Mouse (Mus musculus): ENCODE results near the gene Slc48a1.

Slc48a1 gene

GRCm38 (mm10) chr15:97800853-97801252 is 22.5 kb downstream of the Slc48a1 start:
- DNase-seq (ENCODE audit: low spot score in 2 of 2): no peak

DNA sequence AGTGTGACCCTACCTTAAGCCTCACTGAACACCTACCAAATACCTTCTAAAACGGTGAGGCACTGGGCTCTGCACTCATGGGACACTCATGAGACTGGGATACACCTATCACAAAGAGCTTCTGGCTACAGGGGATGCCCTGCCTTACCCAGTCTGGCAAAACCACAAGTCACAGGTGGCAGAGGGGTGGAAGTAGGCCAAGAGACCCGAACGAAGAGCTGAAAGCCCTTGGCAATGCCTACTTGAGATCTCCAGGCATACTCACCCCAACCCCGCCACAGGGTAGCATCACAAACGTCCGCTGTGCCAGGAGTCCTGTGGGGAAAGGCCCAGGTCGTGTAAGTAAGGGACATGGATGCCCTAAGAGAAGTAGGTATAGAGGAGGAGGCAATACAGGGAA is 23.5 kb downstream of the Slc48a1 start:
- no peak for DNase-seq (ENCODE audit: low spot score in 2 of 2)

DNA sequence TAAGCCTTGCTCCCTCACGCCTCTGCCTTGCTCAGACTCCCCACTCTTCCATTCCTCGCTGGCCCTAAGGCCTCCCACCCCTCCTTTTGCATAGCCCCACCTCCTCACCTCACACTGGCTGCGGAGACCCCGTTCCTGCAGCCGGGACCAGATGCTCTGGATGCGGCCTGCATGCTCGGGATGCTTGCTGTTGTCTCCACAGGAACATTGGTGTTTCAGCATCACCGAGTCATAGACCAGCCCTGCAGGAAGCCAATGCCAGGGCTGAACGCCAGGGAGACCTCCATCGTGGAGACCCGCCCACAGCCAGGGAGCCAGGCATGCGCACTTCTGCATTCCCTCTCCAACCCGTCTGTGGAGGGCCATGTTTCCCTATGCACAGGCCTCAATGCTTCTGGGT is 24.3 kb downstream of the Slc48a1 start:
- no peak for DNase-seq (ENCODE audit: low spot score in 2 of 2)

DNA sequence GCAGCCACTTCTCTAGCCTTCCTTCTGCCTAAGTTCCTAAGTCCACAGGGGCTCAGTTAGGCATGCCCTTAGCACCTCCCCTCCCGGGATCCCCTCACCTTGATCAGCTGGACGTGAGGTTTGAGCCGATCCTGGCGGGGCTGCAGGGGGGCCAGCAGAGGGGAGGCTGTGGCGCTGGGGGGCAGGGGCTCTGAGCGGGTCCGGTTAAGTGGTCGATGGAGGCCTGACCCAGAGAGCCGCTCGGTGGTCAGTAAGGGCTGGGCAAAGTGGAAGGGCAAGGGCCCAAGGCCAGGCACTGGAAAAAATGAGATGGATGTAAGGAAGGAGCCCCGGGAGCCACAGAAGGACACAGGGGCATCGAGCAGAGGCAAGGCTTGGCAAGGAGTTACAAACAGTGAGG is 29.5 kb downstream of the Slc48a1 start:
- no peak for DNase-seq (ENCODE audit: low spot score in 2 of 2)

GRCm38 (mm10) chr15:97808532-97808931 is 30.2 kb downstream of the Slc48a1 start:
- DNase-seq (ENCODE audit: low spot score in 2 of 2): no peak

- no peak for DNase-seq (ENCODE audit: low spot score in 2 of 2)
Observed at GRCm38 (mm10) chr15:97809206-97809605, 30.9 kb downstream of the Slc48a1 start.

DNA sequence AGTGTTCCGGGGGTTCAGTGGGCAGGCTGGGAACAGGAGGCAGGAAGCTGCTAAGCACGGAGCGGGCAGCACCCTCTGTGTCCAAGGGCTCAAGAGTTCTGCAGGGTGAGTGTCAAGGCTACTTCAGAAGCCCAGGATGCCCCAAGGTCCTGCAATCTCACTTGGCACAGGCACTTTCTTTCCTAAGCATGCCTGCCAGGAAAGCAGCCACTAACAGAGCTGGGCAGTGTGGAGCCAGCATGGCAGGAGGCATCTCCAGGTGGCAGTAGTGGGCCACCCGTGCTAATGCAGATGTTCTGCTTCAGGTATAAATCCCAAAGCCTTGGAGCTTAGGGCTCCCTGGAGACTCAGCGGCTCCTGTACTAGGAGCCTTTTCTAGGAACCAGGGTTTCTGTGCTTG is 31.6 kb downstream of the Slc48a1 start:
- no peak for DNase-seq (ENCODE audit: low spot score in 2 of 2)

DNA sequence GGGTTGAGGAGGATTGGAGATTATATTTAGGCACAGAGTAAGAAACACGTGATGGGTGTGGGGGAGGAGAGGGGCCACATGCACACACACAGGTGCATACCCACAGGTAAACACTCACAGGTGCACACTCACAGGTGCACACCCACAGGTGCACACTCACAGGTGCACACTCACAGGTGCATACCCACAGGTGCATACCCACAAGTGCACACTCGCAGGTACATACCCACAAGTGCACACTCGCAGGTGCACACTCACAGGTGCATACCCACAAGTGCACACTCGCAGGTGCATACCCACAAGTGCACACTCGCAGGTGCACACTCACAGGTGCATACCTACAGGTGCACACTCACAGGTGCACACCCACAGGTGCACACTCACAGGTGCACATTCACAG is 32.1 kb downstream of the Slc48a1 start:
- DNase-seq (ENCODE audit: low spot score in 2 of 2): no peak

GRCm38 (mm10) chr15:97811307-97811706 is 33.0 kb downstream of the Slc48a1 start:
- no peak for DNase-seq (ENCODE audit: low spot score in 2 of 2)

GRCm38 (mm10) chr15:97812126-97812525 is 33.8 kb downstream of the Slc48a1 start:
- DNase-seq (ENCODE audit: low spot score in 2 of 2): no peak

DNA sequence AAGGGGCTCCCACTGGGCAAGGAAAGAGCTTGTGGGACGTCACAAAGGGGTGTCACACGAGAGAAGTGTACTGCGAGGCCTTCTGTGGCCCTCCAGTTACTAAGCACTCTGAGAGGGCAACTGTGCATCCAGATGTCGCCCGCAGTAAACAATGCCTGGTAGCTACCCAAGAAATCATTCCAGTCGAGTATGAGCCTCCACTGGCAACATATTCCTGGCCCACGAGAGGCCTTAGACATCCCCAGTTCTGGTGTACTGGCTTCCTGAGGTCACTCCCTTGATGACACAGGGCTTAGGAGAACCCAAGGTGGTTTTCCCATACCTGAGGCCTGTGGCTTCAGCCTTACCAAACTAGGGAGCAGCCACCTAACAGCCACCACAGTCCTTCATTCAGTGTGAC is 34.6 kb downstream of the Slc48a1 start:
- DNase-seq (ENCODE audit: low spot score in 2 of 2): no peak

- no peak for DNase-seq (ENCODE audit: low spot score in 2 of 2)
Observed at GRCm38 (mm10) chr15:97813452-97814204, 35.3 kb downstream of the Slc48a1 start.

DNA sequence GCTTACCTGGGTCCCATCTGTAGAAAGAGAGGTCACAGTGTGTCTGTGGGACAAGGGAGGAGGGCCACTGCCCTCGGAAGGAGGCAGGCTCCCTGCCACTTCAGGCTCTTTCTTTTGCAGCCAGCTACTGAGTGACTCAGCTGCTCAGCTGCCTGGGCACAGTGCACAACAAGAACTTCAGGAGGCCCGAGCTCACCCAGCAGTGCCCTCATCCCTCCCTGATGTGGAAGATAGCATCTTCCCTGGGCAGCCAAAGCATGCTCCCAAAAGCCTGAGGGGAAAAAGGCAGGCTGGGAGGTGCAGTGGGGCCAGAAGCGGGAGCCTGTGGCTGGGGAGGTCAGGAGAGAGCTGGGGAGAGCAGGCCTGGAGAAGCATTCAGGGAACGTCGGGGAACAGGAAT is 36.4 kb downstream of the Slc48a1 start:
- no peak for DNase-seq (ENCODE audit: low spot score in 2 of 2)

DNA sequence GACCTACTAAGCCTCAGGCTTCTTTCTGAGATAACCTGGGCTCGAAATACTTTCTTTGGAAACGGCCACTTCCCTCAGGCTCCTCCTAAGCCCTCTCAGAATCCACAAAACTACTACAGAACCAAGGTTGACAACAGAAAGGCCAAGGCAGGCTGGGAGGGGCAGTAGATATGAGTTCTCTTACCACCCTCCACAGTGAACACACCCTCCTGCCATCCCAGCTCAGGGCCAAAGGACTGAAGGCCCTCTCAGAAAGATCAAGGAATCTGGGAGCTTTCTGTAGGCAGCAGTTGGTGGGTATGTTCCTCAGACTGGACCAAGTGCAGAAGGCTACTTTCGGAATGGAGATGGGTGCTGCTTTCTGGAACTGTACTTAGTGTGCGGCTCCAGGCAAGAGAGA is 36.9 kb downstream of the Slc48a1 start:
- DNase-seq (ENCODE audit: low spot score in 2 of 2): no peak

DNA sequence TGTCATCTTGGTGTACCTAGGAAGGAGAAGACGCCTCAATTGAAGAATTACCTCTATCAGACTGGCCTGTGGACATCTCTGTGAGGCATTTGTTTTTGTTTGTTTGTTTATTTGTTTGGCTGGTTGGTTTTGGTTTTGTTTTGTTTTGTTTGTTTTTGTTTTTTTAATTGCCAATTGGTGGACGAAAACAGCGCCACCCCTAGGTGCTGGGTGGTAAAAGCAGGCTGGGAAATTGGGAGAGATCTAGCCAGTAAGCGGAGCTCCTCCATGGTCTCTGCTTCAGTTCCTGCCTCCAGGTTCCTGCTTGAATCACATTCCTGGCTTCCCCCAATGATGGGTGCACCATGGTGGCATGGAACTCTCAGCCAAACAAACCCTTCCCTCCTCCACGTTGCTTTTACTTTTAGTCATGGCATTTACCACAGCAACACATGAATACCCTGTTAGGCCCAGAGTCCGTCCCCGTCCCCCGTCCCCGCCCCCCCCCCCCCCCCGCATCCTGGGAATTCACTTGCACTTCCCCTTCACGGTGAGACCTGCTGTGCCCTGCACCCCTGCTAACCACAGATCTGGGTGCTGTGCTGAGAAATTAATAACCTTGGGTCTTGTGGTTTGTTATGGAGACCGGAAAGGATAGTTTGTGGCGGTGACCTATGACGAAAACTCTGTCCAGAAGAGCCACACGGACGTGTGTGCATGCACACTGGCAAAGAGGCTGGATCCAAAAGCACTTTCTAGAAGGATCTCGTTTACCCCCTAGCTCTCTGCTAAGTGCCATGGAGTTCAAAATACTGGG is 38.1 kb downstream of the Slc48a1 start:
- no peak for DNase-seq (ENCODE audit: low spot score in 2 of 2)

DNA sequence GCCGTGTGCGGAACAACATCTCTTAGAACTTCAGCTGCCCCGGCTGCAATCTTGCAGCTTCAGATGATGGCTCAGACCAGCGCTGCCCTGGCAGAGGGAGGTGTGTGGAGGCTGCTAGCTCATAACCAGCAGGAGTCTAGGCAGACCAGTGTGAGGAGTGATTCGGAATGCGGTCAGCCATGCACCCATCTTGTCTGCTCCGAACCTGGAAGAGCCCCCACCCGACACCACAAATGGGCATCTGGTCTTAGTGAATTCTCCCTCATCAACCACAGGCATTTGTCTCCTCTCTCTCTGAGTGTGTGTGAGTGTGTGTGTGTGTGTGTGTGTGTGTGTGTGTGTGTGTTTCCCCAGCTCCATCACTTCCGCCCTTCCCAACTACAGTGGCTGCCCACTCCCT is 41.6 kb downstream of the Slc48a1 start:
- no peak for DNase-seq (ENCODE audit: low spot score in 2 of 2)

DNA sequence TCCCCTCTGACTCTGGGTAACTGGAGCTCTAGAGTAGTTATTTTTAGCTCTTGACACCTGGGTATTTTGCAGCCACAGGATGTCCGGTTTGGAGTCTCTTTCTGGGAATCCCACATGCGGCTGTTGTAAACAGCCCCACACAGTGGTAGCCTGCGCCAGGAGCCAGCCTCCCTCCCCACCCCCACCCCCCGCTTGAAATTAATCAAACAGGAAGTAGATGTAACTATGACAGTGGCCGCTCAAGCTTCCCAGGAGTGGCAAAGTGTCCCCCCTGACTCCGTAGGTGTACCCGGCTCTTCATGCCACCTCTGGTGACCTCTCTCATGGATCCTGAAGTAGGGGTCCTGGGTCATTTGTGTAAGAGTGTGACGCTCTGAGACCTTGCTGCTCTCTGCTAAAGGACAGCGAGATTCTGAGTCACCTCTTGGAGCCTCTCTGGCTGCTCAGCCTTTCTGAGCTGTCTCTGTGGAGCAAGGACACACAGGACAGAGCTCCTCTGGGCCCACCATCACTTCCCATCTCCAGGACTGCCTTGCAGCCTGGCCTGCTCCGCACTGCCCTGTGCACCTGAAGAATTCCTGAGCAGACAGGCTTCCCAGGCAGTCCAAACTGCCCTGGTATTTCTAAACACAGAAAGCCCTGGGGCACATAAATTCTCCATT is 43.1 kb downstream of the Slc48a1 start:
- DNase-seq (ENCODE audit: low spot score in 2 of 2): peak; percentile 57 to 61

DNA sequence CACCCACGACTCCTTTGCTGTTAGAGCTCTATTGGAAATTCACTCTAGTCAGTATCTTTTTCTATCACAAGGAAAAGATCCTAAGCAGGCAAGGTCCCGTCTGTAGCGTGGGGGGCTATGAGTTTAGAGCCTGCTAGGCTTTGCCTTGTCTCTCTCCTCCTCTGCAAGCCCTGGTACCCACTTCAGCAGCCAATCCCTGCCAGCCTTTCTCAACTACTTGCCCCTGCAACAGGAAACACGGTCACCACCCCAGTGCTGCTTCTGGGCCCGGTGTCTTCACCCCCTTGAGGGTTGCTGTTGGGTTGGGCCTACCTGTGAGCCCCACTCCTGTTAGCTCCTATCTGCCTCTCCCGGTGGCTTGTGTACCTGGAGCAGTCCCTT is 43.7 kb downstream of the Slc48a1 start:
- DNase-seq (ENCODE audit: low spot score in 2 of 2): peak; percentile 87

DNA sequence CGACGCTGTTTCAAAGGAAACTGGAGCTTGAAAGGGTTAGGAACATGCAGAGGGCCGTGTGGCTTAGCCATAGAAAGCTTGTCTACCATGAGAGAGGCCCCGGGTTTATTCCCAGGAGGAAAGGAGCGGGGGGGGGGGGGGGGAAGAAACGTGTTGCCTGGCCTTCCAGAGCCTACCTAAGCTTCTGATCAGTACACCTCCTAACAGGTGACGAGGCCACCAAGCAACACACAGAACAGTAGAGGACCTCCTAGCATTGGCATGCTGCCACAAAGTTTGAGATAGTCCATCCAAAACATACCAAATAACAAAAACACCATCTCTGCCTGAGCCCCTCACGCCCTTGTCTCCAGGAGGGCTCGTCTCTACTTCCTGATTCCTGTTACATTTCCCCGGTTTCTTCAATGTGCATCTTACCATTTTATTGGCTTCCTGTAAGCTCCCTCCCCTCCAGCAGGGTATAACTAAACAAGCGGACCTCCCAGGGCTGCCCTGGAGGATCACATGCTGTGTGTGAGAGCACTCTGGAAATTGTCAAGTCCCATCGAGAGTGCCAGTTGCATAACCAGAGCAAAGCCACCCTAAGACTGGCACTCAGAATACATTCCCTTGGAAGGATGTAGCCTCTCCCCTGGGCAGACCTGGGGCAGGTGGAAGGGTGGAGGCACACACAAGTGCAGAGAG is 44.4 kb downstream of the Slc48a1 start:
- no peak for DNase-seq (ENCODE audit: low spot score in 2 of 2)

- no peak for DNase-seq (ENCODE audit: low spot score in 2 of 2)
Observed at GRCm38 (mm10) chr15:97823479-97823878, 45.2 kb downstream of the Slc48a1 start.

DNA sequence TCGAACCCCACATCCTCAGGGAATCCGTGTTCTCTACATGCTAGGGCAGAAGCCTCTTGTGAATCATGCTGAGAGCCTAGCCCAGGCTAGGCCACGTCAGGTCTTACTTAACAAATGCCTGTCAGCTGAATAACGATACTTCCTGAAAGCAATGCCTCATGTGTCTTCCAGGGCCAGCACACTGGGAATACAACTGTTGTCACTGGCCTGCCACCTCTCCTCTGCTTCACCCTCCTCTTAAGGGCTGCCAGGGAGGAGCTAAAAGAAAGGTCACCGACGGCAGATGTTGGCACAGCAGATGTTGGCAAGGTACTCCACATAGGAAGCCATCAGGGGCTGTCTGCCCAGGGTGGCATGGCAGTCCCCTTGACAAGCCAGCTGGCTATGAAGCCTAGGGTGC is 45.7 kb downstream of the Slc48a1 start:
- DNase-seq (ENCODE audit: low spot score in 2 of 2): no peak
